Mouse (Mus musculus): Measurements from ENCODE around the gene Mmp2. TPM values are rescaled to one million over a fixed set of nuclear protein-coding genes. Genes with fewer than 3 reads are reported as not detected.

Mmp2 gene
- polyA plus RNA-seq, 1 experiment = 17.1 TPM

- DNase-seq = no peak
- TF ChIP-seq POLR2A (IDR thresholded peaks at IDR 0.05; ENCODE audit: low read depth, low read length) (no peak), CTCF (conservative IDR thresholded peaks at IDR 0.05; ENCODE audit: insufficient read depth, insufficient read length, low read depth, low read length) (no peak)
- no peak overlapping the region for H3K27ac ChIP-seq (ENCODE audit: insufficient read depth, low read depth, low read length)
- no peaks in the 10 kb centered on the region for H3K4me1 ChIP-seq (ENCODE audit: control insufficient read depth, insufficient read depth, low read length)
- H3K27me3 ChIP-seq (replicated peaks; ENCODE audit: control insufficient read depth, insufficient read depth, low read length) = no peaks in the 10 kb centered on the region
- H3K36me3 ChIP-seq (ENCODE audit: control insufficient read depth, insufficient read depth, low read length) = no peaks in the 10 kb centered on the region
- H3K4me3 ChIP-seq (ENCODE audit: insufficient read depth, low read depth, low read length) = no peak overlapping the region
- WGBS = 68% methylated on average over 5 of the region's 5 CpGs
Observed at GRCm38 (mm10) chr8:92822386-92822785, 4.7 kb upstream of the Mmp2 start.

- no peak for DNase-seq
- no peak overlapping the region for H3K27ac ChIP-seq (ENCODE audit: insufficient read depth, low read depth, low read length)
- TF ChIP-seq POLR2A (IDR thresholded peaks at IDR 0.05; ENCODE audit: low read depth, low read length) (no peak), CTCF (conservative IDR thresholded peaks at IDR 0.05; ENCODE audit: insufficient read depth, insufficient read length, low read depth, low read length) (no peak)
- no peaks in the 10 kb centered on the region for H3K4me1 ChIP-seq (ENCODE audit: control insufficient read depth, insufficient read depth, low read length)
- H3K36me3 ChIP-seq (ENCODE audit: control insufficient read depth, insufficient read depth, low read length) = no peaks in the 10 kb centered on the region
- WGBS = 81% methylated on average over 4 of the region's 4 CpGs
- no peak overlapping the region for H3K4me3 ChIP-seq (ENCODE audit: insufficient read depth, low read depth, low read length)
- no peaks in the 10 kb centered on the region for H3K27me3 ChIP-seq (replicated peaks; ENCODE audit: control insufficient read depth, insufficient read depth, low read length)
Observed at GRCm38 (mm10) chr8:92825991-92826390, 1.1 kb upstream of the Mmp2 start.

- WGBS = 47% methylated on average over 15 of the region's 15 CpGs
- H3K4me1 ChIP-seq (ENCODE audit: control insufficient read depth, insufficient read depth, low read length) = no peaks in the 10 kb centered on the region
- H3K36me3 ChIP-seq (ENCODE audit: control insufficient read depth, insufficient read depth, low read length) = no peaks in the 10 kb centered on the region
- no peak for TF ChIP-seq CTCF (conservative IDR thresholded peaks at IDR 0.05; ENCODE audit: insufficient read depth, insufficient read length, low read depth, low read length)
- no peak for TF ChIP-seq POLR2A (IDR thresholded peaks at IDR 0.05; ENCODE audit: low read depth, low read length)
- H3K27ac ChIP-seq (ENCODE audit: insufficient read depth, low read depth, low read length) = no peak overlapping the region
- DNase-seq = no peak
- H3K27me3 ChIP-seq (replicated peaks; ENCODE audit: control insufficient read depth, insufficient read depth, low read length) = no peaks in the 10 kb centered on the region
- H3K4me3 ChIP-seq (ENCODE audit: insufficient read depth, low read depth, low read length) = no peak overlapping the region
Observed at GRCm38 (mm10) chr8:92828251-92828743, 1.2 kb downstream of the Mmp2 start.

GRCm38 (mm10) chr8:92834065-92834731, 7.1 kb downstream of the Mmp2 start:
- Histone ChIP-seq H3K27ac (ENCODE audit: insufficient read depth, low read depth, low read length) (no peak overlapping the region), H3K4me3 (ENCODE audit: insufficient read depth, low read depth, low read length) (no peak overlapping the region), H3K4me1 (ENCODE audit: control insufficient read depth, insufficient read depth, low read length) (no peaks in the 10 kb centered on the region), H3K27me3 (replicated peaks; ENCODE audit: control insufficient read depth, insufficient read depth, low read length) (no peaks in the 10 kb centered on the region), H3K36me3 (ENCODE audit: control insufficient read depth, insufficient read depth, low read length) (no peaks in the 10 kb centered on the region)
- 59% methylated on average over 5 of the region's 5 CpGs for WGBS
- DNase-seq = no peak
- TF ChIP-seq POLR2A (IDR thresholded peaks at IDR 0.05; ENCODE audit: low read depth, low read length) = no peak
- TF ChIP-seq CTCF (conservative IDR thresholded peaks at IDR 0.05; ENCODE audit: insufficient read depth, insufficient read length, low read depth, low read length) = no peak

- no peaks in the 10 kb centered on the region for H3K36me3 ChIP-seq (ENCODE audit: control insufficient read depth, insufficient read depth, low read length)
- no peak overlapping the region for H3K4me3 ChIP-seq (ENCODE audit: insufficient read depth, low read depth, low read length)
- no peak for DNase-seq
- no peaks in the 10 kb centered on the region for H3K27me3 ChIP-seq (replicated peaks; ENCODE audit: control insufficient read depth, insufficient read depth, low read length)
- WGBS = 88% methylated on average over 11 of the region's 11 CpGs
- TF ChIP-seq POLR2A (IDR thresholded peaks at IDR 0.05; ENCODE audit: low read depth, low read length) (no peak), CTCF (conservative IDR thresholded peaks at IDR 0.05; ENCODE audit: insufficient read depth, insufficient read length, low read depth, low read length) (no peak)
- no peak overlapping the region for H3K27ac ChIP-seq (ENCODE audit: insufficient read depth, low read depth, low read length)
- no peaks in the 10 kb centered on the region for H3K4me1 ChIP-seq (ENCODE audit: control insufficient read depth, insufficient read depth, low read length)
Observed at GRCm38 (mm10) chr8:92834786-92835500, 7.9 kb downstream of the Mmp2 start.

- H3K36me3 ChIP-seq (ENCODE audit: control insufficient read depth, insufficient read depth, low read length) = no peaks in the 10 kb centered on the region
- DNase-seq = no peak
- TF ChIP-seq CTCF (conservative IDR thresholded peaks at IDR 0.05; ENCODE audit: insufficient read depth, insufficient read length, low read depth, low read length) = no peak
- no peak overlapping the region for H3K27ac ChIP-seq (ENCODE audit: insufficient read depth, low read depth, low read length)
- H3K4me3 ChIP-seq (ENCODE audit: insufficient read depth, low read depth, low read length) = no peak overlapping the region
- no peaks in the 10 kb centered on the region for H3K4me1 ChIP-seq (ENCODE audit: control insufficient read depth, insufficient read depth, low read length)
- H3K27me3 ChIP-seq (replicated peaks; ENCODE audit: control insufficient read depth, insufficient read depth, low read length) = no peaks in the 10 kb centered on the region
- WGBS = 96% methylated on average over 11 of the region's 11 CpGs
Observed at GRCm38 (mm10) chr8:92835901-92836300, 8.8 kb downstream of the Mmp2 start.

GRCm38 (mm10) chr8:92838616-92839015, 11.5 kb downstream of the Mmp2 start:
- H3K4me1 ChIP-seq (ENCODE audit: control insufficient read depth, insufficient read depth, low read length) = no peaks in the 10 kb centered on the region
- H3K4me3 ChIP-seq (ENCODE audit: insufficient read depth, low read depth, low read length) = no peak overlapping the region
- no peak for DNase-seq
- H3K36me3 ChIP-seq (ENCODE audit: control insufficient read depth, insufficient read depth, low read length) = no peaks in the 10 kb centered on the region
- H3K27me3 ChIP-seq (replicated peaks; ENCODE audit: control insufficient read depth, insufficient read depth, low read length) = no peaks in the 10 kb centered on the region
- no peak for TF ChIP-seq POLR2A (IDR thresholded peaks at IDR 0.05; ENCODE audit: low read depth, low read length)
- no peak for TF ChIP-seq CTCF (conservative IDR thresholded peaks at IDR 0.05; ENCODE audit: insufficient read depth, insufficient read length, low read depth, low read length)
- no peak overlapping the region for H3K27ac ChIP-seq (ENCODE audit: insufficient read depth, low read depth, low read length)
- 71% methylated on average over 3 of the region's 3 CpGs for WGBS

Data from kidney, adult 2 months (tissue).